In genomic region chr8:66323045-66323807, GRCm38 (mm10) we compare ENCODE assay signal across 8 mouse cellular contexts.
DNase-seq lines count a peak whose midpoint lies in the region; ATAC-seq and TF ChIP-seq lines count a peak whose summit lies in the region.

No protein-coding gene starts in this region.

- peak; percentile 38 for TF ChIP-seq CTCF in gastrocnemius, adult 2 months (IDR thresholded peaks at IDR 0.05)
- TF ChIP-seq CTCF in kidney, postnatal 0 days (IDR thresholded peaks at IDR 0.05; ENCODE audit: low read depth): peak; percentile 59
- peak; percentile 53 for TF ChIP-seq CTCF in lung, postnatal 0 days (IDR thresholded peaks at IDR 0.05)

- H3K9ac ChIP-seq in kidney, postnatal 0 days (ENCODE audit: low read depth, low read length): no peak overlapping the region
- no peak overlapping the region for H3K9ac ChIP-seq in lung, postnatal 0 days (replicated peaks; ENCODE audit: low read depth)

- no peaks in the 10 kb centered on the region for H3K9me3 ChIP-seq in kidney, postnatal 0 days (replicated peaks; ENCODE audit: low read length)
- H3K9me3 ChIP-seq in lung, postnatal 0 days (ENCODE audit: low read length): no peaks in the 10 kb centered on the region
- no peaks in the 10 kb centered on the region for H3K9me3 ChIP-seq in embryonic facial prominence, embryonic 10.5 days

- no peak overlapping the region for H3K27ac ChIP-seq in gastrocnemius, adult 2 months
- no peak overlapping the region for H3K27ac ChIP-seq in kidney, postnatal 0 days
- H3K27ac ChIP-seq in lung, postnatal 0 days (ENCODE audit: low read length): no peak overlapping the region
- no peak overlapping the region for H3K27ac ChIP-seq in embryonic facial prominence, embryonic 10.5 days (replicated peaks)

- intact Hi-C loops in gastrocnemius, adult 2 months (cut with DNase I): no loop called here

- no peak overlapping the region for H3K4me2 ChIP-seq in kidney, postnatal 0 days (ENCODE audit: low read length)
- H3K4me2 ChIP-seq in lung, postnatal 0 days (replicated peaks; ENCODE audit: low read depth, low read length): no peak overlapping the region

- no peaks in the 10 kb centered on the region for H3K27me3 ChIP-seq in kidney, postnatal 0 days (ENCODE audit: insufficient read depth, low read length)
- H3K27me3 ChIP-seq in lung, postnatal 0 days (replicated peaks; ENCODE audit: insufficient read depth, low read length): no peaks in the 10 kb centered on the region
- H3K27me3 ChIP-seq in embryonic facial prominence, embryonic 10.5 days (replicated peaks; ENCODE audit: low read depth, poor library complexity, severe bottlenecking): no peaks in the 10 kb centered on the region

- H3K4me3 ChIP-seq in gastrocnemius, adult 2 months: no peak overlapping the region
- no peak overlapping the region for H3K4me3 ChIP-seq in kidney, postnatal 0 days (replicated peaks; ENCODE audit: low read depth, low read length)
- H3K4me3 ChIP-seq in lung, postnatal 0 days (ENCODE audit: low read depth, low read length): no peak overlapping the region
- H3K4me3 ChIP-seq in embryonic facial prominence, embryonic 10.5 days: no peak overlapping the region

- H3K36me3 ChIP-seq in kidney, postnatal 0 days (ENCODE audit: insufficient read depth, low read length): no peaks in the 10 kb centered on the region
- H3K36me3 ChIP-seq in lung, postnatal 0 days (ENCODE audit: insufficient read depth, low read length): no peaks in the 10 kb centered on the region
- H3K36me3 ChIP-seq in embryonic facial prominence, embryonic 10.5 days (replicated peaks): no peaks in the 10 kb centered on the region

- 62% methylated on average over 4 of the region's 4 CpGs for whole genome bisulfite sequencing in kidney, postnatal 0 days
- 37% methylated on average over 4 of the region's 4 CpGs for WGBS in lung, postnatal 0 days
- WGBS in embryonic facial prominence, embryonic 10.5 days: 64% methylated on average over 4 of the region's 4 CpGs

- no peak for ATAC-seq in kidney, postnatal 0 days (replicated peaks; ENCODE audit: low FRiP score, low read depth)
- no peak for ATAC-seq in lung, postnatal 0 days

- H3K4me1 ChIP-seq in kidney, postnatal 0 days (replicated peaks; ENCODE audit: insufficient read depth, low read length): no peaks in the 10 kb centered on the region
- no peaks in the 10 kb centered on the region for H3K4me1 ChIP-seq in lung, postnatal 0 days (ENCODE audit: insufficient read depth, low read depth, low read length)
- no peaks in the 10 kb centered on the region for H3K4me1 ChIP-seq in embryonic facial prominence, embryonic 10.5 days

- DNase-seq in gastrocnemius, adult 2 months: peak; percentile 20
- no peak for DNase-seq in gastrocnemius, postnatal 25 days
- DNase-seq in 416B (ENCODE audit: low read depth): peak; percentile 29
- peak; percentile 32 for DNase-seq in adrenal gland, postnatal 14 days
- DNase-seq in kidney, postnatal 0 days (ENCODE audit: low spot score): peak; percentile 11
- no peak for DNase-seq in lung, postnatal 0 days (ENCODE audit: low spot score)
- DNase-seq in embryonic facial prominence, embryonic 10.5 days (ENCODE audit: low spot score): no peak
- DNase-seq in urinary bladder, postnatal 14 days (ENCODE audit: low spot score): no peak

- TF ChIP-seq EP300 in lung, postnatal 0 days (IDR thresholded peaks at IDR 0.05): no peak

Comparison
In these comparisons a context has a peak if more than half of its experiments do, and no peak if none do; other contexts are left out.
1. DNase-seq: peak in gastrocnemius, adult 2 months (single experiment), 416B (single experiment), adrenal gland, postnatal 14 days (single experiment) and kidney, postnatal 0 days (single experiment); none in gastrocnemius, postnatal 25 days (single experiment), lung, postnatal 0 days (single experiment), embryonic facial prominence, embryonic 10.5 days (single experiment) and urinary bladder, postnatal 14 days (single experiment).
2. Peak in every context shown above with its lines, with median percentiles within 50 percentile points of each other: CTCF ChIP-seq.